Mouse (Mus musculus): ENCODE measurements around the gene Jph2.

- no peak for TF ChIP-seq CTCF (conservative IDR thresholded peaks at IDR 0.05; ENCODE audit: low read length)
- TF ChIP-seq POU5F1 (IDR thresholded peaks at IDR 0.05; ENCODE audit: borderline replicate concordance, low read length), result no peak
These were observed 96.2 kb downstream of the Jph2 start for GRCm38 (mm10) chr2:163301641-163302040.
